Mouse (Mus musculus) hindbrain, postnatal 0 days (tissue): ENCODE data around the gene Cux2. TPM values are rescaled to one million over a fixed set of nuclear protein-coding genes. Genes with fewer than 3 reads are reported as not detected.

Source experiments
- ATAC-seq: fragments of 200-750 bp; cut with Nextera tagmentation; 2 replicates; pipeline ENCODE4 v1.8.0; 2017; ENCODE audit warnings: mild to moderate bottlenecking, moderate TSS enrichment, moderate library complexity
- DNase-seq: peaks from one replicate; pipeline ENCODE4 v3.0.0-alpha.2; 2015; ENCODE audit warnings: low spot score
- H3K27ac ChIP-seq: fragments of 300-500 bp; sonication (generic); 2 replicates; pipeline ENCODE4 v1.5.1; 2014; ENCODE audit warnings: mild to moderate bottlenecking
- H3K27me3 ChIP-seq: fragments of 300-500 bp; sonication (generic); 2 replicates; pipeline ENCODE4 v1.6.1; 2014; ENCODE audit warnings: low read length, mixed read lengths; ENCODE audit not compliant: insufficient read depth
- H3K36me3 ChIP-seq: fragments of 300-500 bp; sonication (generic); 2 replicates; pipeline ENCODE4 v1.6.1; 2014; ENCODE audit warnings: low read length, mixed read lengths; ENCODE audit not compliant: insufficient read depth
- H3K4me1 ChIP-seq: fragments of 300-500 bp; sonication (generic); 2 replicates; pipeline ENCODE4 v1.6.1; 2014; ENCODE audit warnings: antibody characterized with exemption, low read length, mixed read lengths; ENCODE audit not compliant: insufficient read depth
- H3K4me2 ChIP-seq: fragments of 300-500 bp; sonication (generic); 2 replicates; pipeline ENCODE4 v1.6.1; 2014; ENCODE audit warnings: low read depth, mild to moderate bottlenecking, low read length, moderate library complexity, mixed read lengths
- H3K4me3 ChIP-seq: fragments of 300-500 bp; sonication (generic); 2 replicates; pipeline ENCODE4 v1.5.1; 2014; ENCODE audit warnings: low read length
- H3K9ac ChIP-seq: fragments of 300-500 bp; sonication (generic); replicated peaks from 2 replicates; pipeline ENCODE4 v1.6.1; 2014; ENCODE audit warnings: mild to moderate bottlenecking, low read length, moderate library complexity, mixed read lengths
- H3K9me3 ChIP-seq: fragments of 300-500 bp; sonication (generic); 2 replicates; pipeline ENCODE4 v1.6.1; 2016; ENCODE audit warnings: low read length, mixed read lengths
- CTCF ChIP-seq: IDR thresholded peaks from 2 replicates; pipeline ENCODE4 v1.5.1; 2016; ENCODE audit warnings: antibody characterized with exemption, control low read depth, low read depth
- WGBS: fragments of 180-500 bp; shearing (Covaris S2); extraction: QIAGEN DNeasy Blood & Tissue Kit; methylation state at CpG from one replicate; pipeline ENCODE4 v1.1.7; 2014; 5-methylcytosine and 5-hydroxymethylcytosine counted together
- polyA plus RNA-seq: library from polyadenylated mRNA; unstranded; fragments of >200 nt; fragmentation: Nextera tagmentation; extraction: Ambion mirVana; gene quantifications from 2 replicates; pipeline ENCODE4 v1.2.1, GENCODE M21; 2015
- total RNA-seq: library from RNA; depleted of rRNA; stranded (reverse); fragments of >200 nt; gene quantifications from 2 replicates; pipeline ENCODE4 v1.2.3, GENCODE M21; 2014

Cux2 gene
- total and polyA plus RNA-seq, 2 experiments from 2014 or later: 15.2 to 35.4 TPM

DNA sequence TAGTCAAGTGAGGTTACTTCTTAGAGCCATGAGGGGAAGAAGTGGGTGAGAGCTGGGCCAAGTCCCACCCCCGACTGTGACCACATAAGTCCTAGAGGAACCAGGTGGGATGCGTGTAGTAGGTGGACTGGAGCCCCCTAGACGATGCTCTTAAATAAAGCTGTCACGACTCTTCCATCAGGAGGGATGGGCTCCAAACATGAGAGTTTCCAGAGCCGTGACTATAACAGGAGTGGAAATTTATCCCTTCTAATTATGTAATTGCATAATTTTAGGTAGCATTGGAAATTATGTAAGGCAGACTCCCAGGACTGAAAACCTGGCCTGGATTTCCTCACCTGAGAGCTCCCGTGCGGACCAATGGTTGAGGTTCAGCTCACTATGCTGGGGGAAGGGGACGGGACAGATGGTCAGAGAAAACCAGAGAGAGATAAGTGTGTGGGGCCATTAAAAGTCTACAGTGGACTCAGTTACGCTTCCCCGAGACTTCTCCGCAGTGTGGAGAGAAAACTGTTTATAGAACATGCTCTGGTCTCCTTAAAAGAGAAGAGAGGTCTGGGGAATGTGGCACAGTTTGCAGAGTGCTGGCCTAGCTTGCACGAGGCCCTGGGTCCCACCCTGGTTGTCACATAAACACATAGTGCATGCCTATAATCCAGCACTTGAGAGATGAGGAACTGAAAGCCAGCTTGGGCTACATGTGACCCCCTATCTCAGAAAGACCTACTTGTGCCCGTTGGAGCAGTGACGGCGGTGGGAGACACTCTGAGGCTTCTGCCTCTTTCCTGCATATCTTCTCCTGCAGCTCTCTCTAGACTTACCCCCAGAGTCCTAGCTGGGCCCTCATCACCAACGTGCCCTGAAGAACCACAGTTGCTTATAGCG, 126.7 kb downstream of the Cux2 start:
- ATAC-seq (no peak), DNase-seq (no peak)
- Histone ChIP-seq H3K4me3 (no peak overlapping the region), H3K4me2 (no peak overlapping the region), H3K36me3 (no peaks in the 10 kb centered on the region), H3K4me1 (peaks cover 12% of the 10 kb centered on the region), H3K27ac (no peak overlapping the region), H3K27me3 (no peaks in the 10 kb centered on the region), H3K9ac (no peak overlapping the region), H3K9me3 (no peaks in the 10 kb centered on the region)
- TF ChIP-seq CTCF: no peak
- 78% methylated on average over 17 of the region's 17 CpGs for WGBS

DNA sequence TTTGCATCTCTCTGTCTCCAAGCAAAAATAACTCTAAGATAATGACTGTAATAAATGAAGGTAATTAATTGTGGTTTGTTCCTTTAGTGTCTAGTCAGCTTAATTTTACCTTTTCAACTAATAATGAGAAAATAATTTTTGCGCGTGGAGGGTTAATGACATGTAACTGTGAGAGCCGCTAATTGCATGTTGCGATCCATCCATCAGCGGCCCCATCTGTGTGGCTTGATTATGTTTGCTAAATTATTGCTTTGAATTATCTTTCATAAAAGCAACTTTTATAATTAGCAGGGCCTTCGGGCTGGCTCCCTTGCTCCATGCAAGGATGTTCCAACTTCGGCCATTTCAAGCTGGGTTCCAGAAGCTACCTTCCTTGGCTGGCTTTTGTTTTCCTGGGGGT, 130.7 kb downstream of the Cux2 start:
- ATAC-seq (no peak), DNase-seq (no peak)
- no peak overlapping the region for H3K27ac ChIP-seq
- WGBS: 68% methylated on average over 7 of the region's 7 CpGs
- no peaks in the 10 kb centered on the region for H3K9me3 ChIP-seq
- H3K36me3 ChIP-seq: no peaks in the 10 kb centered on the region
- no peak overlapping the region for H3K9ac ChIP-seq
- TF ChIP-seq CTCF: no peak
- H3K4me1 ChIP-seq: no peaks in the 10 kb centered on the region
- no peak overlapping the region for H3K4me3 ChIP-seq
- H3K4me2 ChIP-seq: no peak overlapping the region
- no peaks in the 10 kb centered on the region for H3K27me3 ChIP-seq

DNA sequence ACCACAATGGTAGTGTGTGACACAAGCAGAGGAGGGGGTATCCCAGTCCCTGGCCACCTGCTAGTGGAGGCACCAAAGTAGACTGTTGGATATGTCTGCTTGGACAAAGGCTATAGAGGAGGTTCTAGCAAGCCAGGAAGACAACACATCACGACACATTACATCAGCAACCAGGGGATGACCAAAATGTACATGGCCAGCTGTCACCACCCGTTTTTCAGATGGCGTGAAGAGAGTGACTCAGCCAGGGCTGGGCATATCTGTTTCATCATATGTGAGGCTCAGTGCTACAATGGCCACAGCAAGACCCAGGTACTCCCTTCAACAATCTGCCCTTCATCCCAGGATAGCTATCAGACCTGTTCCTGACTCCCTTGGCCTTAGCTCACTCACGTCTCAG, 133.1 kb downstream of the Cux2 start:
- Histone ChIP-seq H3K27me3 (no peaks in the 10 kb centered on the region), H3K9ac (no peak overlapping the region), H3K27ac (no peak overlapping the region), H3K4me2 (no peak overlapping the region), H3K4me1 (no peaks in the 10 kb centered on the region), H3K4me3 (no peak overlapping the region), H3K9me3 (no peaks in the 10 kb centered on the region), H3K36me3 (no peaks in the 10 kb centered on the region)
- no peak for DNase-seq
- no peak for ATAC-seq
- no peak for TF ChIP-seq CTCF
- whole genome bisulfite sequencing: 83% methylated on average over 4 of the region's 4 CpGs

DNA sequence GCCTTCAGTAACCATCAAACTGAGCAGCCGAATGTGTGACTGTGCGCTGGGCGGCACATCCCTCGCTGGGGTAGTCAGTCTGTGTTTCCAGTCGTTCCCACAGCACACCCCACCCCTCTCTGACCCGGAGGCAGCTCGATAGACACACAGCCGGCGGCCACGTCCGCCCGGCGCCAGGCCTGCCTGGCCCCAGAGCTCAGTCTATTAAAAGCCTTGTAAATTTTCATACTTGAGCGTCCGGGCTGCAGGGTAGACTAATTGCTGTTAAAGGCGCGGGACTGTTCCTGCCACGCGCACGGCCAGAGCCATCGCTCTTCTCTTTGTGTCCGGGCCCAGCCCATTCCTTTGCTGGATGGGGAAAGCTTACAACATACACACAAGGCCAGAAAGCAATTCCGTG, 135.9 kb downstream of the Cux2 start:
- ATAC-seq: no peak; the same call in 1 of the 2 replicates
- no peaks in the 10 kb centered on the region for H3K36me3 ChIP-seq
- 28% methylated on average over 23 of the region's 23 CpGs for WGBS
- H3K4me1 ChIP-seq: no peaks in the 10 kb centered on the region
- TF ChIP-seq CTCF: no peak
- H3K27me3 ChIP-seq: no peaks in the 10 kb centered on the region
- DNase-seq: no peak
- no peak overlapping the region for H3K4me3 ChIP-seq
- H3K9ac ChIP-seq: no peak overlapping the region
- no peaks in the 10 kb centered on the region for H3K9me3 ChIP-seq
- H3K4me2 ChIP-seq: no peak overlapping the region
- no peak overlapping the region for H3K27ac ChIP-seq

DNA sequence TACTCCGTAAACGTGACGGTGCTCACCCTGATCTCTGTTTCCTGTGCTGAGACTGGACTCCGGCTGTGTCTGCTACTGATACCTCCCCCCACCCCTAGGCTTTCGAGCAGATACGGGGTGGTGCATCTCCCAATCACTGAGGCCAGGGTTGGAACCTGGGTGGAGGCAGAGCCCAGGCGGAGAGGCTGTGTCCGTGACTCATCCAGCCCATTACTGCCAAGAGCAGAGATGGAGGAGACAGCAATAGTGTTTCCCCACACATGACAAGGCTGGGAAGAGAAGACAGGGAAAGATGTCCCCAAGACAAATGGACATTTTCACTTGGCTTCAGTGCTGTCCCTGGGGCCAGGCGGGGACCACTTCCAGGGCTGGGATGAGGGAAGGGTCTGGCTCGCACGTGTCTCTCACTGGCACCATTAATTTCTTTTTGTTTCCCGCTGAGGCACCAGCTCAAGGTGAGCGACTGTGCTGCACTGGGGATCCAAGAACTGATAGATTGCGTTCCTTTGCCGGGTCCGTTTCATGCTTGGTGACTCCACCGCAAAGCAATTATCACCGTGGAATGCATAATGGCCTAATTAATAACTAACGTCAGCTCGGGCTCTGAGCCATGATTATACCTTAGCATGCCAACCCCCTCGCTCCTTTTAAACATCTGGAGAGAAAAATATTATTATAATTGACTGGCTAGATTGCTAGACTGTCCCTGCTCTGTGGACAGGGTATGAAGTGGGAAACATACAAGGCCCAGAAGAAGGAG, 140.5 kb downstream of the Cux2 start:
- Histone ChIP-seq H3K27me3 (no peaks in the 10 kb centered on the region), H3K36me3 (no peaks in the 10 kb centered on the region), H3K4me1 (no peaks in the 10 kb centered on the region), H3K9me3 (no peaks in the 10 kb centered on the region), H3K4me3 (no peak overlapping the region), H3K4me2 (no peak overlapping the region), H3K9ac (no peak overlapping the region), H3K27ac (no peak overlapping the region)
- DNase-seq (peak; percentile 61), ATAC-seq (peak; percentile 62; the same call in 1 of the 2 replicates)
- TF ChIP-seq CTCF: no peak
- 58% methylated on average over 21 of the region's 21 CpGs for WGBS

DNA sequence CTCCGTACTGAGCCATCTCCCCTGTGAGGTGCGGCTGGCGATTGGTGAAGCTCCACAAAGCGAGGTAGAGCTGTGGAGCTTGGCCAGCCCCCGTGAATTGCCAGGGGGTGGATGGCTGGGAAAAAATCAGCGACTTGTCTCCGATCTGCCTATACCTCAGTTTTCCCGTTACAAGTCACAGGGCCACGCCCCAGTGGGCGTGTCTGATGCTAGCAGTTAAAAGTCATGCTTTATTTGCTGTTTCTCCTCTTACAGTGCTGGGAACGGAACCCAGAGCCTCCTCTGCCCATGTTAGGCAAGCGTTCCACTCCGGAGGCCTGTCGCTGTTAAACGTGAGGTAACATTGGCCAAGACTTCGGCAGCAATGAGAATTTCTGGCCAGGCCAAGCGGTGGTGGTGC, 144.2 kb downstream of the Cux2 start:
- Histone ChIP-seq H3K4me1 (no peaks in the 10 kb centered on the region), H3K36me3 (no peaks in the 10 kb centered on the region), H3K9me3 (no peaks in the 10 kb centered on the region), H3K4me2 (no peak overlapping the region), H3K27ac (no peak overlapping the region), H3K4me3 (no peak overlapping the region), H3K9ac (no peak overlapping the region), H3K27me3 (no peaks in the 10 kb centered on the region)
- TF ChIP-seq CTCF: no peak
- 80% methylated on average over 17 of the region's 17 CpGs for WGBS
- DNase-seq: no peak
- ATAC-seq: no peak
